Mouse (Mus musculus) embryonic facial prominence, embryonic 15.5 days (tissue): Measurements from ENCODE around the gene Cab39l. TPM values are rescaled to one million over a fixed set of nuclear protein-coding genes. Genes with fewer than 3 reads are reported as not detected.
"Not testable (repeated sequence)": the region's sequence is repeated elsewhere in the genome, so short reads cannot be mapped to it uniquely, and the experiment has no call there.

Experiments
- ATAC-seq: fragments of 200-750 bp; cut with Nextera tagmentation; 2 replicates; pipeline ENCODE4 v1.8.0; 2017; ENCODE audit warnings: low read depth, moderate TSS enrichment; ENCODE audit not compliant: insufficient number of reproducible peaks, low FRiP score, low TSS enrichment
- H3K27ac ChIP-seq: fragments of 300-500 bp; sonication (generic); replicated peaks from 2 replicates; pipeline ENCODE4 v1.5.1; 2015; ENCODE audit warnings: mild to moderate bottlenecking, inconsistent platforms
- H3K27me3 ChIP-seq: fragments of 300-500 bp; sonication (generic); 2 replicates; pipeline ENCODE4 v1.6.1; 2015; ENCODE audit warnings: inconsistent platforms
- H3K36me3 ChIP-seq: fragments of 300-500 bp; sonication (generic); 2 replicates; pipeline ENCODE4 v1.6.1; 2015; ENCODE audit warnings: mild to moderate bottlenecking, inconsistent platforms
- H3K4me1 ChIP-seq: fragments of 300-500 bp; sonication (generic); 2 replicates; pipeline ENCODE4 v1.6.1; 2015; ENCODE audit warnings: inconsistent platforms
- H3K4me2 ChIP-seq: fragments of 300-500 bp; sonication (generic); replicated peaks from 2 replicates; pipeline ENCODE4 v1.6.1; 2015; ENCODE audit warnings: mild to moderate bottlenecking, inconsistent platforms
- H3K4me3 ChIP-seq: fragments of 300-500 bp; sonication (generic); replicated peaks from 2 replicates; pipeline ENCODE4 v1.5.1; 2015; ENCODE audit warnings: mild to moderate bottlenecking, inconsistent platforms
- H3K9ac ChIP-seq: fragments of 300-500 bp; sonication (generic); 2 replicates; pipeline ENCODE4 v1.6.1; 2015; ENCODE audit warnings: inconsistent platforms
- H3K9me3 ChIP-seq: fragments of 300-500 bp; sonication (generic); replicated peaks from 2 replicates; pipeline ENCODE4 v1.6.1; 2016; ENCODE audit warnings: inconsistent platforms
- WGBS: fragments of 180-500 bp; shearing (Covaris S2); methylation state at CpG from one replicate; pipeline ENCODE4 v1.1.7; 2015; 5-methylcytosine and 5-hydroxymethylcytosine counted together
- polyA plus RNA-seq: library from polyadenylated mRNA; unstranded; fragments of >200 nt; fragmentation: Nextera tagmentation; extraction: Ambion mirVana; gene quantifications from 2 replicates; pipeline ENCODE4 v1.2.1, GENCODE M21; 2015

The Cab39l gene
- polyA plus RNA-seq, 1 experiment from 2014 or later, result 39.8 TPM

DNA sequence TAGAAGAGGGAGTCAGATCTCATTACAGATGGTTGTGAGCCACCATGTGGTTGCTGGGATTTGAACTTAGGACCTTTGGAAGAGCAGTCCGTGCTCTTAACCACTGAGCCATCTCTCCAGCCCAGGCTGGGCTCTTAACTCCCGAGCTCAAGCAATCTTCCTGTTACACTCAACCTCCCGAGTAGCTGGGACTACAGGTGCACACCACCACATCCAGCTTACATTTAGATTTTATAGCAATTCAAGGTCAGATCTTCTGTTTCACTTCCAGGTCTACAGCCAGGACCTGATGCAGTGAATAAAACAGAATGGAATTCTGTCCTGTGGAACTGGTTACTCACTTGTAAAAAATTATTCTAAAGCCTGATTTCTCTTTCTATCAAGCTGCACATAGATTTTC lies 173.4 kb downstream of the Cab39l start:
- H3K4me3 ChIP-seq, H3K27ac ChIP-seq, H3K9me3 ChIP-seq, H3K36me3 ChIP-seq, H3K4me1 ChIP-seq, H3K9ac ChIP-seq, H3K27me3 ChIP-seq, ATAC-seq, H3K4me2 ChIP-seq: not testable (repeated sequence)
- WGBS, result 68% methylated on average over 3 of the region's 3 CpGs

- Histone ChIP-seq H3K27me3 (no peaks in the 10 kb centered on the region; the same call in 1 of the 2 replicates), H3K9ac (no peak overlapping the region), H3K9me3 (no peaks in the 10 kb centered on the region), H3K27ac (no peak overlapping the region), H3K4me2 (no peak overlapping the region), H3K36me3 (no peaks in the 10 kb centered on the region), H3K4me3 (no peak overlapping the region), H3K4me1 (0 out of 2 replicates have a peak, but pooled peaks cover 6% of the 10 kb centered on the region)
- 58% methylated on average over 7 of the region's 7 CpGs for WGBS
- ATAC-seq, result no peak
These were observed 176.0 kb downstream of the Cab39l start for GRCm38 (mm10) chr14:59616802-59617201.

GRCm38 (mm10) chr14:59624326-59624885 lies 183.6 kb downstream of the Cab39l start:
- H3K4me2 ChIP-seq, result peak overlapping the region; percentile 96; the same call in 1 of the 2 replicates
- H3K27ac ChIP-seq, result no peak overlapping the region
- ATAC-seq, result no peak
- no peak overlapping the region for H3K9ac ChIP-seq
- peaks cover 38% of the 10 kb centered on the region for H3K27me3 ChIP-seq
- peaks cover 26% of the 10 kb centered on the region for H3K4me1 ChIP-seq
- H3K4me3 ChIP-seq, result peak overlapping the region; percentile 63; the same call in 1 of the 2 replicates
- no peaks in the 10 kb centered on the region for H3K36me3 ChIP-seq
- no peaks in the 10 kb centered on the region for H3K9me3 ChIP-seq
- 30% methylated on average over 9 of the region's 9 CpGs for WGBS

GRCm38 (mm10) chr14:59625158-59625805 lies 184.5 kb downstream of the Cab39l start, which contains the start of gene Shisa2:
Shisa2 (plus strand) TSS chr14:59625308.
- peak within 1 kb of the TSS; percentile 47 for H3K9ac ChIP-seq
- H3K27me3 ChIP-seq, result peaks cover 38% of the 10 kb centered on the region
- peak within 1 kb of the TSS; percentile 72 for H3K27ac ChIP-seq
- peak; percentile 86 for ATAC-seq
- peak within 1 kb of the TSS; percentile 96 for H3K4me2 ChIP-seq
- peak within 1 kb of the TSS; percentile 63 for H3K4me3 ChIP-seq
- H3K36me3 ChIP-seq, result no peaks in the 10 kb centered on the region
- no peaks in the 10 kb centered on the region for H3K9me3 ChIP-seq
- peaks cover 26% of the 10 kb centered on the region for H3K4me1 ChIP-seq
- WGBS, result under 1% methylated on average over 63 of the region's 65 CpGs

- peak overlapping the region; percentile 72 for H3K27ac ChIP-seq
- H3K4me1 ChIP-seq, result peaks cover 26% of the 10 kb centered on the region
- under 1% methylated on average over 51 of the region's 51 CpGs for WGBS
- H3K36me3 ChIP-seq, result no peaks in the 10 kb centered on the region
- no peaks in the 10 kb centered on the region for H3K9me3 ChIP-seq
- H3K27me3 ChIP-seq, result peaks cover 38% of the 10 kb centered on the region
- peak overlapping the region; percentile 96 for H3K4me2 ChIP-seq
- peak overlapping the region; percentile 63 for H3K4me3 ChIP-seq
- ATAC-seq, result no peak
- peak overlapping the region; percentile 47 for H3K9ac ChIP-seq
These were observed 185.1 kb downstream of the Cab39l start for GRCm38 (mm10) chr14:59625806-59626364.

GRCm38 (mm10) chr14:59626711-59627110 lies 185.9 kb downstream of the Cab39l start:
- H3K4me1 ChIP-seq, result peaks cover 26% of the 10 kb centered on the region
- 17% methylated on average over 8 of the region's 8 CpGs for WGBS

DNA sequence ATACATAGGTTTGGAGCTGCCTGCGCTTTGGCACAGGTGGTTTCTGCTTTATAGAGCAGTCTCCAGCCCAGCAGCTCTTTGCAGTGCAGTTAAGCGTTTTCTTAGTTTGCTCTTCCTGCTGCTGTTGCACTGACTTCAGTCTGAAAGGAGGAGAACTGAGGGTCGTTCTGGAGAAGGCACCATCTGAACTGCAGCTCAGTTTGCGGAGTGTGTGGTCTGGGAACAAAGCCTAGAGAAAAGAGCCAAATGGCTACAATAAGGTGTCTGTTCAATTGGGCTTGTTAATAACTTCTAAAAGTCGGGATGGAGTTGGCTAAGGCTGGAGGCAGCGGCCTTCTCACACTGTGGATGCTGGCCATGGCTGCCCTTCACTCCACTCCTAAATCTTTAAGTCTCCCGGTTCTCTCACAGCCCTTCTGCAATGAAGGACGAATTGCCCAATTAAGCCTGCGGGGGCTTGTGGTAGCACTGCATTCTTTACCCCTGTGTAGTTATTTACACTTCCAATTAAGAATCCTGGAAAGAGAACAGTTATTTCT lies 186.4 kb downstream of the Cab39l start:
- H3K36me3 ChIP-seq, result no peaks in the 10 kb centered on the region
- H3K4me2 ChIP-seq, result peak overlapping the region; percentile 96
- no peak for ATAC-seq
- peak overlapping the region; percentile 41; the same call in 1 of the 2 replicates for H3K27ac ChIP-seq
- H3K9ac ChIP-seq, result no peak overlapping the region
- 18% methylated on average over 9 of the region's 9 CpGs for WGBS
- H3K9me3 ChIP-seq, result no peaks in the 10 kb centered on the region
- peaks cover 26% of the 10 kb centered on the region for H3K4me1 ChIP-seq
- H3K4me3 ChIP-seq, result peak overlapping the region; percentile 63
- H3K27me3 ChIP-seq, result peaks cover 36% of the 10 kb centered on the region

More at GRCm38 (mm10) chr14:59626711-59627110, 185.9 kb downstream of the Cab39l start:
- H3K9ac ChIP-seq, result no peak overlapping the region
- no peaks in the 10 kb centered on the region for H3K36me3 ChIP-seq
- no peak overlapping the region for H3K27ac ChIP-seq
- no peaks in the 10 kb centered on the region for H3K9me3 ChIP-seq
- peaks cover 38% of the 10 kb centered on the region for H3K27me3 ChIP-seq
- peak overlapping the region; percentile 63 for H3K4me3 ChIP-seq
- no peak for ATAC-seq
- H3K4me2 ChIP-seq, result peak overlapping the region; percentile 96

DNA sequence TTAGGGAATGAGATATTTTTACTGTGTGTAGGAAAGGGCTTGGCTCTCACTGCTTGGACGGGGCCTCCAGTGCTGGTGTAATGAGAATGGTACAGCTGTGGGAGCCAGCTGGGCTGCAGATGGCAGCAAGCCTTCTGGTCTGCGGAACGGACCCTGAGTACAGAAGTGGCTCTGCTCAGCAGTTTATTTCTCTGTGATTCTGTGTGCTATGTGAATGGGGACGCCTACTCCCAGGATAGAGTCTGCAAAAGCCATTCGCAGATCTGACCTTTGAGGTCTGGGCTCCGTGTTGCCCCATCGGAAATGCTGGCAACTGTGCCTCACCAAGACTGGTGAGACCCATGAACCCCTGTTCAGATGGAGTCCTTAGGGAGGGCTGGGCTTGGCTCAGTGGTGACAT lies 187.1 kb downstream of the Cab39l start:
- Histone ChIP-seq H3K27me3 (peaks cover 35% of the 10 kb centered on the region), H3K9me3 (no peaks in the 10 kb centered on the region), H3K4me1 (peaks cover 26% of the 10 kb centered on the region), H3K4me3 (peak overlapping the region; percentile 63), H3K9ac (no peak overlapping the region), H3K27ac (0 out of 2 replicates have a peak overlapping the region, but pooled peaks have one; percentile 41), H3K4me2 (peak overlapping the region; percentile 96), H3K36me3 (no peaks in the 10 kb centered on the region)
- peak; percentile 49; the same call in 1 of the 2 replicates for ATAC-seq
- 17% methylated on average over 7 of the region's 7 CpGs for WGBS

DNA sequence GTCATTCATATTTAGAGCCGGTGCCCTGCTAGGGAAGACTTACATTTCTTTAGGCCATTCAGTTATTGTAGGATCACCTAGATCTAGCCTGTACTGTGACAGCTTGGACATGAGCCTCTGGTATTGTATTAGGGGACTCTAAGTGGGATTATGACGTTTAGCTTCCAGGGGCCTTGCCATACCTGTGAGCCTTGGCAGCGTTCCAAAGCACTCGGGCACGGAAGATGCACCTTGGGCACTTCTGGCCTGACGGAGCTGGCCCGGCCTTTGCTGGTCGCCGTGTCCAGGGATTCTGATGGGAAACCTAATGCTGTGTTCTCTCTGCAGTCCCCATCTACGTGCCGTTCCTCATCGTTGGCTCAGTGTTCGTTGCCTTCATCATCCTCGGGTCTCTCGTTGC lies 188.5 kb downstream of the Cab39l start:
- H3K4me1 ChIP-seq, result peaks cover 26% of the 10 kb centered on the region
- H3K9me3 ChIP-seq, result no peaks in the 10 kb centered on the region
- H3K4me2 ChIP-seq, result no peak overlapping the region
- no peak overlapping the region for H3K4me3 ChIP-seq
- peaks cover 25% of the 10 kb centered on the region for H3K27me3 ChIP-seq
- H3K36me3 ChIP-seq, result no peaks in the 10 kb centered on the region
- no peak for ATAC-seq
- no peak overlapping the region for H3K27ac ChIP-seq
- H3K9ac ChIP-seq, result no peak overlapping the region
- 88% methylated on average over 15 of the region's 15 CpGs for WGBS

- Histone ChIP-seq H3K27me3 (peaks cover 17% of the 10 kb centered on the region), H3K4me1 (peaks cover 26% of the 10 kb centered on the region), H3K4me2 (no peak overlapping the region), H3K27ac (no peak overlapping the region), H3K9me3 (no peaks in the 10 kb centered on the region), H3K9ac (no peak overlapping the region), H3K36me3 (no peaks in the 10 kb centered on the region), H3K4me3 (no peak overlapping the region)
- 88% methylated on average over 9 of the region's 9 CpGs for WGBS
- no peak for ATAC-seq
These were observed 189.3 kb downstream of the Cab39l start for GRCm38 (mm10) chr14:59630096-59630495.

DNA sequence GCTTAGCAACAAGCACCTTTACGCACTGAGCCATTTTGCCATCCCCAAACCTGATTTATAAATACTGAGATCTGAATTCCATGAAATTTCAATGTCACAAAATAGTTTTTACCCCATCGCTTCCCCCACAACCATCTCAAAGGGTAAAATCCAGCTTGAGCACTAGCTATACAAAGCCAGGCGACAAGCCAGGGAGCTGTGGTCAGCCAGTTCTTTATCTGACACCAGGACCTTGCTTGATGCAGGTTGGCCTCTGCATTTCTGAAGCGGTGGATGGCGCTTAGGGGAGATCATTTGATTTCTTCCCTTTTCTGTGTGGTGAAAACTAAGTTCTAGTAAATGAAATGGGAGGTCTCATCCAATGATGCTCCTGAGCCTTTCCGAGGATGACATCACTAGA lies 191.3 kb downstream of the Cab39l start:
- Histone ChIP-seq H3K4me1 (peaks cover 12% of the 10 kb centered on the region), H3K36me3 (no peaks in the 10 kb centered on the region), H3K4me2 (no peak overlapping the region)

More for the DNA sequence above, 191.3 kb downstream of the Cab39l start:
- no peak for ATAC-seq
- Histone ChIP-seq H3K4me3 (no peak overlapping the region), H3K27ac (no peak overlapping the region), H3K9me3 (no peaks in the 10 kb centered on the region), H3K27me3 (peaks cover 6% of the 10 kb centered on the region; the same call in 1 of the 2 replicates), H3K9ac (no peak overlapping the region)
- WGBS, result 90% methylated on average over 6 of the region's 6 CpGs
